Mouse (Mus musculus) Patski (cell line): ENCODE results near the gene Pus7. TPM values are rescaled to one million over a fixed set of nuclear protein-coding genes. Genes with fewer than 3 reads are reported as not detected.

Experiments
- ATAC-seq: fragments of 100-300 bp; one replicate; pipeline ENCODE4 v1.8.0; 2021
- CTCF ChIA-PET: fragments of 350-600 bp; sonication (Branson Sonifier 250); formaldehyde crosslinking; loops from one replicate; lab custom pipeline; 2022; ENCODE audit warnings: inconsistent platforms; lab: Charles Lee
- POLR2A ChIA-PET: fragments of 350-600 bp; sonication (Branson Sonifier 250); formaldehyde crosslinking; loops from one replicate; lab custom pipeline; 2022; ENCODE audit warnings: antibody characterized with exemption, inconsistent platforms; lab: Charles Lee
- DNase-seq: peaks from one replicate; pipeline ENCODE4 v3.0.0-alpha.2; 2011; ENCODE audit warnings: low read depth, low spot score
- H3K27me3 ChIP-seq: fragments of 371-371 bp; one replicate; pipeline ENCODE4 v1.5.1; 2021
- CTCF ChIP-seq: fragments of 100-300 bp; IDR thresholded peaks from one replicate; pipeline ENCODE4 v1.5.1; 2021
- in situ Hi-C: fragments of 300-500 bp; cut with MboI; formaldehyde crosslinking; loops from 3 replicates; pipeline ENCODE4 v1.11.1; 2018; ENCODE audit warnings: low pct_unique_long_range_greater_than_20kb, mixed read lengths
- polyA plus RNA-seq: library from polyadenylated mRNA; unstranded; gene quantifications from one replicate; pipeline ENCODE4 v1.2.3, GENCODE M21; 2021

Gene Pus7
- polyA plus RNA-seq, 1 experiment from 2014 or later: 41.9 TPM

DNA sequence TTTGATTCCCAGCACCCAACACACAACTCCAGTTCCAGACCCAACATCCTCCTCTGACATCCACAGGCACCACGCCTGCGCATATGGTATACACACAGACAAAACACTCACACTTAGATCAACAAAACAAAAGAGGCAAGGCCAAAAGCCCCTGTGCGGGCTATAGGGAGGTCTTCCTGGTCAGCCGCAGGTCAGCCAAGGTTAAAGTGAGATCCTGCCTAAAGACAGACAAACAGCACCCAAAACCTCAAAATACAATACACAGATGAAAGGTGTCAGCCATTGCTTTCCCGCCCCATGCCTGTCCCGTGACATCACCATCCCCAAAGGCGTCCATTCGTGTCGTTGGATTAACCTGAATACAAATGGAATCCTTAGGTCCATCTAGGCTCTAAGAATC lies 27.9 kb downstream of the Pus7 start:
- ChIA-PET POLR2A (no interaction called here), CTCF (no interaction called here)
- no peak for ATAC-seq
- no peaks in the 10 kb centered on the region for H3K27me3 ChIP-seq
- TF ChIP-seq CTCF: no peak
- in situ Hi-C loops: no loop called here
- no peak for DNase-seq

DNA sequence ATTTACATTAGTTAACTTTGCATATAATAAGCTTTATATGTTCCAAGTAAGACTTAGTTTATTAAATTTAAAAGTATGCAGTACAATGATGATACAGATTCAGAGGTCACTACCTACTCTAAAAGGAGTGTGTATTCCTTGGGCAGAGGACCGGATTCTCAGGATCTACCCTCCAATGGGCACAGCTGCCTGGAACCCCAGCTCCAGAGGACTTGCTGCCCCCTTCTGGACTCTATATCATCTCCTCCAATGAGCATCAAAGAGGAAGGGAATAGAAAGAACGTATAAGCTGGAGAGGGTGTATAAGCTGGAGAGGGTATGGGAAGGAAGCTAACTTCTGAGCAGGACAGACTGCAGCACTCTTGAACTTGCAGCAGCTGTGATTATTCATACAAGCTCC lies 33.6 kb downstream of the Pus7 start:
- no peak for TF ChIP-seq CTCF
- no peak for ATAC-seq
- CTCF ChIA-PET: interaction anchor here (1.6 to 2.2 kb wide), 2 partner anchors 8 to 10 kb away, joined by 6 to 9 read pairs; no protein-coding TSS in a partner anchor
- POLR2A ChIA-PET: interaction anchor here (0.6 kb wide), 1 partner anchor 285 kb away, joined by 3 read pairs; no protein-coding TSS in a partner anchor
- H3K27me3 ChIP-seq: no peaks in the 10 kb centered on the region
- in situ Hi-C loops: no loop called here
- DNase-seq: no peak

DNA sequence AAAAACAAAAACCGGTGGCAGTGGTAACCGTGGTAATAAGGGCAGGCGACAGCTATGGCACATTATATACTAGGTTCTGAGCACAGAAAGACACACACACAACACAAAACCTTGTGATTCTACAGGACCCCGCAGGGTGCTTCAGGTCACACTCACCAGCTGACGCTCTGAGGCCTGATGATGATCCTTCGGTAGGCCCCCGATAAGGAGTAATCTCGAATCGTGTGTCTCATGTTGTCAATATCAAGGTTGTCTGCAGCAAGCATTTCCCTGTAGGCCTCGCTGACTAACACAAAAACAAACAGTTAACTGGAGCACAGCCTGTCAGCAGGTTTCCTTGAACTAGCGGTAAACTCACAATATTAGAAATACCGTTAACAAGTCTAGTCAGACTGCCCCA lies 40.2 kb downstream of the Pus7 start:
- no peak for TF ChIP-seq CTCF
- no peak for ATAC-seq
- in situ Hi-C loops: no loop called here
- H3K27me3 ChIP-seq: no peaks in the 10 kb centered on the region
- ChIA-PET CTCF (interaction anchor here (1.0 kb wide), 1 partner anchor 38 kb away, joined by 3 read pairs; no protein-coding TSS in a partner anchor), POLR2A (no interaction called here)
- no peak for DNase-seq

DNA sequence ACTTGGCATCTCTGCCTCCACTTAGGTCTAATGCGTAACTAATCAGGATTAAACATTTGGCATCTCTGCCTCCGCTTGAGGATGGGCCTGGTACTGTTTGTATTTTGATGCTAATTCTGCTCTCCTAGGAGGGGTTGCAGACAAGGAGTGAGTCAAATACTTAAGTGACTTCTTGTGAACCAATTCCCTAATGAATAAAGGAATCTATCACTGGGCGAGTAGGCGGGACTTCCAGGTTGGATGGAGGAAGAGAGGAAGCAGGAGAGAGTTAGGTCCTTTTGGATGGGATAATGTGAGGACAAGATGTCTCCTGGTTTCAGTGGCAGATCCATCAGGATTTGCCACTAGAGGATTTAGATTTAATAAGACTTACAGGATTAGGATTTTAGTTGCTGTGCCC lies 46.4 kb downstream of the Pus7 start:
- H3K27me3 ChIP-seq: no peaks in the 10 kb centered on the region
- POLR2A ChIA-PET: no interaction called here
- TF ChIP-seq CTCF: no peak
- DNase-seq: no peak
- ATAC-seq: no peak
- CTCF ChIA-PET: interaction anchor here (0.9 kb wide), 1 partner anchor 10 kb away, joined by 3 read pairs; no protein-coding TSS in a partner anchor
- in situ Hi-C loops: no loop called here

DNA sequence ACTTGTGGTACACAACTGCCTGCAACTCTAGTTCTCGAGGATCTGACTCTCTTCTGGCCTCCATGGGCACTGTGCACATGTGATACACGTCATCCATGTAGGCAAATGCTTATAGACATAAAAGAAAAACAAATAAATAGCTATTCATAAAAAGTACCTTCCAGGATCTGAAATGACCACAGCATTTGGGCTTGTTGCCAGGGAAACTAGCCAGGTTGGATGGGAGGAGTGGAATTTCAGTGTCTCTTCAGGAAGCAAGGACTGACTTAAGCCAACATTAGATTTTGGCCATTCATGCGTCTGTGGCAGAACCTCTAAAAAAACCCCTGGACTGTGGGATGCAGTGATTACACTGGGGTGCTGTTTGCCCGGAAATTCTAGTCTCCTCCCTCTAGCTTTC lies 47.1 kb downstream of the Pus7 start:
- POLR2A ChIA-PET: no interaction called here
- in situ Hi-C loops: no loop called here

DNA sequence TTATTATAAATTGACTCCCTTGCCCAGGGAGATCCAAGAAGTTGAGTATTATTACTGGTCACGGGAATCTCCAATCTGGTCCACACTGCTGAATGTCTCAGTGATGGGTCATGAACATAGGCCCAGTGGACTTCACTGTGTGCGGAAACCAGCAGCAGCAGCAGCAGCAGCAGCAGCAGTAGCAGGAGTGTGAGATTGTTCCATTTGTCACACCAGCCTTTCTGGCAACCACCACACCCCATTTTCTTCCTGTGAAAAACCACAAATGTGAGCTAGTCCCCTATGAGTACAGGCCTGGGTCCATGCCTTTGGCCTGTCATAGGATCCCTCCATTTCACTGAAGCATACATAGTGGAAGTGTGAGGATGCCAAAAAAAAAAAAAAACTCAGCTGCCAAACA lies 61.6 kb downstream of the Pus7 start:
- DNase-seq (no peak), ATAC-seq (no peak)
- in situ Hi-C loops: no loop called here
- ChIA-PET CTCF (no interaction called here), POLR2A (no interaction called here)
- no peaks in the 10 kb centered on the region for H3K27me3 ChIP-seq
- no peak for TF ChIP-seq CTCF

More for the DNA sequence above, 47.1 kb downstream of the Pus7 start:
- H3K27me3 ChIP-seq: no peaks in the 10 kb centered on the region
- ATAC-seq: no peak
- no peak for TF ChIP-seq CTCF
- CTCF ChIA-PET: interaction anchor here (0.7 to 1.4 kb wide), 4 partner anchors 8 to 61 kb away, joined by 3 to 5 read pairs (median 3); no protein-coding TSS in a partner anchor
- DNase-seq: no peak

DNA sequence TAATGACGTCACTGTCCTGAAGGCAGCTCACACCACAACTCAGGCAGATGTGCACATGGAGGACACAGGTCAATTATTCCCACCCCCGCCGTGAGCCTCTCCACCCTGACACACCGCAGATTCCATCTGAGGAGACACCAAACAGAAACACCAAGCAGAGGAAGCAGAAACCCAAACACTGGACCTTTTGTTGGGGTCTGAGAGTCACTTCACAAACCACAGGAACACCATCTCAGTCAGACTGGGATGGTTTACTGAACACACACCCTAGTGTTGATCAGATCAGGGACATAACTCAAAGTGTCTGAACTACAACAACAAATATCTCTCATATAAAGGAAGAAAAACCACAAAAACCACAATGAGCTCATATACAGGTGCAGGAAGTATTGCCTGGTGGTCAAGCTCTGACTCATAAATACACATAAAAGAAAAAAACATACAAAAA lies 64.6 kb downstream of the Pus7 start:
- DNase-seq: no peak
- ChIA-PET POLR2A (no interaction called here), CTCF (no interaction called here)
- no peak for ATAC-seq
- in situ Hi-C loops: loop anchor here (5.0 kb wide), 1 partner anchor 128 kb away; no protein-coding TSS in a partner anchor
- no peak for TF ChIP-seq CTCF
- H3K27me3 ChIP-seq: no peaks in the 10 kb centered on the region

DNA sequence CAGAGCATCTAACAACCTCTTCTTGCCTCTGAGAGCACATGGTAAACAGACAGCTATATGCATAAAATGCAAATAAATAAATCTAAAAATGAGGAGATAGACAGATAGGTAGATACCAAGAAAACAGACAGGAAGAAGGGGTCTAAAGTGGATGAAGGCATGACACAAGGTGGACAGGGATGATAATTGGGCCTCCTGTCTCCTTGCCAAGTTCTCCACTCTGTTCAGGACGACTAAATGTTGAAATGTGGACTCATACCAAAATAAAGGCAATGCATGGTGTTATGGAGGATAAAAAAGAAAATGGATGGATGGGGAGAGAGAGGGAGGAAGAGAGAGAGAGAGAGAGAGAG lies 65.4 kb downstream of the Pus7 start:
- CTCF ChIA-PET: interaction anchor here (1.0 to 1.1 kb wide), 2 partner anchors 14 to 46 kb away, joined by 3 to 4 read pairs; no protein-coding TSS in a partner anchor
- in situ Hi-C loops: loop anchor here (5.0 kb wide), 1 partner anchor 129 kb away; no protein-coding TSS in a partner anchor
- TF ChIP-seq CTCF: no peak
- DNase-seq (no peak), ATAC-seq (no peak)
- POLR2A ChIA-PET: no interaction called here
- no peaks in the 10 kb centered on the region for H3K27me3 ChIP-seq

DNA sequence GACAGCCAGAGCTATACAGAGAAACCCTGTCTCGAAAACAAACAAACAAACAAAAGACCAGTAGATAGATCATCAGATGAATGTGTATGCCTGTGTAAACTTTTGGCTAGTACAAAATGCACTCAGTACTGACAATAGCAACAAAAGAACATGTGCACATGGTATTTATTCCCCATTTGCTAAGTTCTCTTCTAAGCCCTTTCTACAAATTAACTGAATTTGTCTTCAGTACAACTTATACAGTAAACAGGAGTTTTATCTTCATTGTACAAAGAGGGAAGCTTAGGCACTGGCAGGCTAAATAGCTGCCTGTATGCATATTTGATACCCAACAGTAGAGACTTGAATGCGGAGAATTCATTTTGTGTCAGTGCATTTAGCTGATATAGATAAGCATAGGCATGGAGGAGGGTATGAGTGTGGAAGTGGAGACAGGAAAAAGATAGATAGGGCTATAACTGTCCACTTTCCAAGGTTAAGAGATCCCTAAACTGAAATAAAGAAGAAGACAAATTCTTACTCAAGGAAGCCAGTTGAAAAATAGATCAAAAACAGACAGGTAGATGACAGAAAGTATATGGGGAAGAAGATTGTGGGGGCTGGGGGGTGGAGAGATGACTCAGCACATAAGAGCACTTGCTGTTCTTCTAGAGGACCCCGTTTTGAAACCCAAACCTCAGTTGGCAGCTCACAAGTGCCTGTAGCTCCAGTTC lies 65.9 kb downstream of the Pus7 start:
- DNase-seq (no peak), ATAC-seq (no peak)
- ChIA-PET POLR2A (no interaction called here), CTCF (interaction anchor here (1.0 to 1.1 kb wide), 2 partner anchors 14 to 46 kb away, joined by 3 to 4 read pairs; no protein-coding TSS in a partner anchor)
- in situ Hi-C loops: loop anchor here (5.0 kb wide), 1 partner anchor 130 kb away; no protein-coding TSS in a partner anchor
- H3K27me3 ChIP-seq: no peaks in the 10 kb centered on the region
- TF ChIP-seq CTCF: no peak

DNA sequence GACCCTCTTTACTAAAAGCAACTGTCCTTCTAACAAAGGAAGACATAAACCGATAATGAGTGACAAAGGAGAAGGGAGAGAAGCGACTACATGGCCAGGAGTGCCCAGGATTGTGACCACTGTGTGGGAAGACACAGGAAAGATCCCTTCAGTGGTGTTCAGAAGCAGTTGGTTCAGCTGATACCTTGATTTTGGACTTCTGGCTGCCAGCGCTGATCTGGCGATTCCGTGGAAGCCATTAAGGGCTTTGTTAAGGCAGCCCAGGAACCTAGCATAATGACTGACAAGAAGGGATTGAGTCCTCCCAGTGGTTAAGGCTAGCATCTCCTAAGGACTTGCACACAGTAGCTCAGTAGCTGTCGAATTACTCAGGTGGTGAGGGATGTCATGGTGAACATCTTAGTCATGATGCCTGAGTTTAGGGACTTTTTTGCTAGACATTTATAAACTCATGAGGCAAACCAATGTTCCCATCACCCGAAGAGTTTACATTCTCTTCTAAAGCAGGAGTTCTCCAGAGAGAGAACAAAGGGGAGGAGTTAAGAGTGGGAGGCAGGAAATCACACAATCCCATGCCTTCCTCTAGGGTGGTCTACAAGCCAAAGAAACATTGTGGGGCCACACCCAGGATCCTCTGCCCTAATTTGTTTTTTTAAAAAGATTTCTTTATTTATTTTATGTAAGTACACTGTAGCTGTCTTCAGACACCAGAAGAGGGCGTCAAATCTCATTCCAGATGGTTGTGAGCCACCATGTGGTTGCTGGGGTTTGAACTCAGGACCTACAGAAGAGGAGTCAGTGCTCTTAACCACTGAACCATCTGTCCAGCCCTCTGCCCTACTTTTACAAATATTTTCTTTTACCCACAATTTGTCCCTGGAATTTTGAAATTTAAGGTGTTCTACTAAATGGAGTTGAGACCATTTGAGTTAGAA lies 69.8 kb downstream of the Pus7 start:
- ChIA-PET CTCF (interaction anchor here (1.2 kb wide), 1 partner anchor 28 kb away, joined by 3 read pairs; no protein-coding TSS in a partner anchor), POLR2A (no interaction called here)
- in situ Hi-C loops: no loop called here
- ATAC-seq: no peak
- peak; percentile 19 for TF ChIP-seq CTCF
- DNase-seq: no peak
- no peaks in the 10 kb centered on the region for H3K27me3 ChIP-seq
